Mouse (Mus musculus) urinary bladder, postnatal 0 days (tissue): ENCODE measurements around the gene Ssxb6. TPM values are rescaled to one million over a fixed set of nuclear protein-coding genes. Genes with fewer than 3 reads are reported as not detected.

ENCODE experiments used
- polyA plus RNA-seq: library from polyadenylated mRNA; unstranded; fragments of >200 nt; fragmentation: Nextera tagmentation; extraction: Ambion mirVana; gene quantifications from 2 replicates; pipeline ENCODE4 v1.2.1, GENCODE M21; 2015

Ssxb6 gene
- polyA plus RNA-seq = not detected in 2 replicates

DNA sequence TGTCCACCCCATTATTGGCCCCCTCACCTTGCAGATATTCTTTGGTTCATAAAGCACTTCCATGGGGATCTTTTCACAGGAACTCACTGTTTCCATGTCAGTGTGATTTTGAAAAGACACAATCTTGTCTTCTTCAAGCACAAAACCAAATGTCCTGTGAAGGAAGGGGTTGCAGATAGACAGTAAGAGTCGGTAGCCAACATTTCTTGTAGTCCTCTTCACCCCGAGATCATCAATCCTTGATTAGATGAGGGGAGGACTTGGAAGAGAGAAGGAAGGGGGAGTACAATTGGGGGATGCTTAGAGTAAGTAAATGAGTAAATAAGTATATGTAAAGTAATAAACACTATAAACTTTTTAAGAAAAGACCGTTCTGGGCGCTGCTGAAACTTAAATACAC, at the start of gene Ssxb6:
Gene Ssxb6, minus strand, starts transcription at position 101 of the 400 bp plus-strand sequence.

DNA sequence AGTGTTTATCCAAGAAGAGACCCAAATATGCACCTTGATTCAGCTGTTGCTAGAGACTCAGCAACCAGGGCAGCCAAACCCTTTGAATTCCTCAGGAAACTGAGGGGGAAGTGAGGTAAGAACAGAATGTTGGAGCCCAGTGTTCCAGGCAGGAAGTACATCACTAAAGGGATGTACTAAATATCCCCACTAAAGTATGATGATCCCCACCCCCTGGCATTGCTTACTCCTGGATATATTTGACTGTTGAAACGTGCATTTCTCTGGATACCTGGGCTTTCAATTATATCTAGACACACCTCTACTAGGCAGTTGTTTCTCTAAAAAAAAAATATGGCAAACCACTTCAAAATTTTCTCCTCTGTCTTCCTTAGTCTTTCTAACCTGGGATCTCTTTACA, 43.7 kb upstream of the Ssxb6 start, which contains the start of gene Ssxb3:
Gene Ssxb3, minus strand, starts transcription at position 101 of the 400 bp plus-strand sequence.

GRCm38 (mm10) chrX:8524854-8525253, 23.2 kb downstream of the Ssxb6 start, which contains the start of gene Gm14459:
Gene Gm14459 (minus strand): TSS chrX:8524954.

Other genes with a start within 250 kb of the Ssxb6 start
- not detected in 2 replicates for gene Ssxb10, start 220.8 kb downstream of the Ssxb6 start, polyA plus RNA-seq
- not detected in 2 replicates for gene Ssxb9, start 181.3 kb downstream of the Ssxb6 start, polyA plus RNA-seq
- gene Ssxb1, start 134.9 kb downstream of the Ssxb6 start, polyA plus RNA-seq = not detected in 2 replicates
- not detected in 2 replicates for gene Ssxb2, start 86.5 kb downstream of the Ssxb6 start, polyA plus RNA-seq
- not detected in 2 replicates for gene Gm14459, start 23.3 kb downstream of the Ssxb6 start, polyA plus RNA-seq
- gene Ssxb3, start 43.6 kb upstream of the Ssxb6 start, polyA plus RNA-seq = not detected in 2 replicates
- gene Ssxb8, start 142.6 kb upstream of the Ssxb6 start, polyA plus RNA-seq = not detected in 2 replicates
- gene Ssx9, start 200.2 kb upstream of the Ssxb6 start, polyA plus RNA-seq = not detected in 2 replicates